Mouse (Mus musculus) heart, postnatal 0 days (tissue): ENCODE data around the gene Sap18b.

Source experiments
- CTCF ChIP-seq: IDR thresholded peaks from 2 replicates; pipeline ENCODE4 v1.5.1; 2016; ENCODE audit warnings: antibody characterized with exemption, control low read depth, low read depth
- EP300 ChIP-seq: IDR thresholded peaks from 2 replicates; pipeline ENCODE4 v1.6.1; 2016; ENCODE audit warnings: antibody characterized with exemption, low read depth

DNA sequence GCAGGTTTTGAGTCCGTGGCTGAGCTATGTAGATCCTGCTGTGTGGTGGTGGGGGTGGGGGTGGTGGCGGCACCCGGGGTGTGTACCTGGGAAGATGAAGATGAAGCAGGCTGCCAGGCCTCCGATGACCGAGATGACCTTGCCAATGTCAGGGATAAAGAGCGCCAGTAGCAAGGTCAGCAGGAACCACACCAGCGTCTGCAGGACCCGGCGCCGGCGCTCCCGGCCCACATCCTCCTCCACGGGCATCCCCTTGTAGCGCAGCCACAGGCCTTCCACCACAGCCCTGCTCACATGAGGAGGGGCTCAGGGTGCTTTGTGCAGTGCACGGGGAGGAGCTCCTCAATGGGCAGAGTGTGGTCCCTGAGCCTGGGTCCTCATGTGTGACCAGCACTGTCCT is 16.3 kb downstream of the Sap18b start:
- no peak for TF ChIP-seq CTCF
- TF ChIP-seq EP300 = no peak
